Mouse (Mus musculus): Measurements from ENCODE around the gene AC131692.1. TPM values are rescaled to one million over a fixed set of nuclear protein-coding genes. Genes with fewer than 3 reads are reported as not detected.

Gene AC131692.1
- polyA plus RNA-seq, 1 experiment = 0.07 TPM

GRCm38 (mm10) chr19:6116113-6116850, 22.1 kb downstream of the AC131692.1 start:
- Histone ChIP-seq H3K4me3 (peak overlapping the region; percentile 53), H3K79me2 (ENCODE audit: control insufficient read depth, insufficient read depth) (peaks cover 14% of the 10 kb centered on the region), H3ac (ENCODE audit: control insufficient read depth, insufficient read length) (no peak overlapping the region), H3K4me2 (ENCODE audit: low read depth) (peak overlapping the region; percentile 89), H3K36me3 (ENCODE audit: control insufficient read depth, insufficient read depth) (peaks cover 6% of the 10 kb centered on the region), H3K27me3 (ENCODE audit: control insufficient read depth, insufficient read depth, insufficient read length) (no peaks in the 10 kb centered on the region)
- no peak for TF ChIP-seq REST (IDR thresholded peaks at IDR 0.05; ENCODE audit: insufficient read depth, insufficient read length)
- TF ChIP-seq POLR2AphosphoS2 (IDR thresholded peaks at IDR 0.05; ENCODE audit: insufficient read length, low read depth) = no peak
- no peak for TF ChIP-seq MYOD1 (IDR thresholded peaks at IDR 0.05; ENCODE audit: control insufficient read depth in 1 of 3, insufficient read length in 2 of 3, low read depth in 2 of 3)
- TF ChIP-seq POLR2A (IDR thresholded peaks at IDR 0.05; ENCODE audit: insufficient read length, low read depth) = no peak
- TF ChIP-seq E2F4 (IDR thresholded peaks at IDR 0.05; ENCODE audit: insufficient read depth) = no peak
- TF ChIP-seq MAX (IDR thresholded peaks at IDR 0.05; ENCODE audit: low read depth) = no peak
- no peak for TF ChIP-seq TCF3 (IDR thresholded peaks at IDR 0.05; ENCODE audit: insufficient read length, low read depth)
- no peak for TF ChIP-seq CEBPB (IDR thresholded peaks at IDR 0.05; ENCODE audit: insufficient read depth, poor library complexity, severe bottlenecking)
- no peak for TF ChIP-seq SRF (IDR thresholded peaks at IDR 0.05; ENCODE audit: control insufficient read depth, insufficient read length, low read depth)
- TF ChIP-seq MYOG (IDR thresholded peaks at IDR 0.05; ENCODE audit: control insufficient read depth in 1 of 3, insufficient read depth in 1 of 3, insufficient read length in 2 of 3, low read depth in 2 of 3) = no peak
- no peak for TF ChIP-seq USF1 (IDR thresholded peaks at IDR 0.05; ENCODE audit: low read depth)
- no peak for TF ChIP-seq TCF12 (IDR thresholded peaks at IDR 0.05; ENCODE audit: insufficient read depth, poor library complexity, severe bottlenecking)

DNA sequence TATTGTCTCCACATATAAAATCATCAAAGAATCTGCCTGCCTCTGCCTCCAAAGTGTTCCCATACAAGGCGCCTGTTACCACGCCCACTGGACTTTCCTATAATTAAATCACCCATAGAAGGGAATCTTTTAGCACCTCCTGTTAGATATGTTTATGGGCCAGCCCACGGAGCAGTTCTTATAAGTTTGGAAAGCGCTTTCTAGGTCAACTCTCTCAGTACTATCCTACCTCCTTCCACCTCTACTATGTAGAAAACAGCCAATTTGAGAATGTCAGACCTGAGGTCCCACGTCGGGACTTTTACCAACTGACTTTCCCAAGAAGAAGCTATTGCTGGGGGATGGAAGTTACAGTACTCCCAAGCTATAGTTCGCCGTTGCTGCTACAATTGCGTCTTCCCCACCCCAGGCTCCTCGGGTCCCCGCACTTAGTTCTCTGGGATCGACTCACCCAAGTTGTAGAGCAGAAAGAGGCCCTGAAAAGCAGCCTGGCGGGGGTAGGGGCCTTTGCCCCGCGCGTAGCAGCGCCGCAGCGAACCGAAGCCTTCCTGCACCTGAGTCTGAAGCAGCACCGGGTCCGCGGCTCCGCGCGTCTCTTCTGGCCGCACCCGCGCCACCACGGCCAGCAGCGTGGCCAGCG, 23.2 kb downstream of the AC131692.1 start:
- Histone ChIP-seq H3K4me3 (peak overlapping the region; percentile 53), H3K4me2 (ENCODE audit: low read depth) (peak overlapping the region; percentile 89), H3K27me3 (ENCODE audit: control insufficient read depth, insufficient read depth, insufficient read length) (no peaks in the 10 kb centered on the region), H3ac (ENCODE audit: control insufficient read depth, insufficient read length) (peak overlapping the region; percentile 87), H3K79me2 (ENCODE audit: control insufficient read depth, insufficient read depth) (peaks cover 14% of the 10 kb centered on the region), H3K36me3 (ENCODE audit: control insufficient read depth, insufficient read depth) (peaks cover 8% of the 10 kb centered on the region)
- no peak for TF ChIP-seq POLR2AphosphoS2 (IDR thresholded peaks at IDR 0.05; ENCODE audit: insufficient read length, low read depth)
- peak; percentile 16 for TF ChIP-seq REST (IDR thresholded peaks at IDR 0.05; ENCODE audit: insufficient read depth, insufficient read length)
- TF ChIP-seq MAX (IDR thresholded peaks at IDR 0.05; ENCODE audit: low read depth) = no peak
- no peak for TF ChIP-seq TCF3 (IDR thresholded peaks at IDR 0.05; ENCODE audit: insufficient read length, low read depth)

- no peak for TF ChIP-seq USF1 (IDR thresholded peaks at IDR 0.05; ENCODE audit: low read depth)
- TF ChIP-seq TCF3 (IDR thresholded peaks at IDR 0.05; ENCODE audit: insufficient read length, low read depth) = no peak
- TF ChIP-seq MYOG (IDR thresholded peaks at IDR 0.05; ENCODE audit: control insufficient read depth in 1 of 3, insufficient read depth in 1 of 3, insufficient read length in 2 of 3, low read depth in 2 of 3) = peak in 2 of 3 experiments; percentile 15 to 34
- peak; percentile 17 for TF ChIP-seq SRF (IDR thresholded peaks at IDR 0.05; ENCODE audit: control insufficient read depth, insufficient read length, low read depth)
- TF ChIP-seq MYOD1 (IDR thresholded peaks at IDR 0.05; ENCODE audit: control insufficient read depth in 1 of 3, insufficient read length in 2 of 3, low read depth in 2 of 3) = peak in 2 of 3 experiments; percentile 4 to 48
- TF ChIP-seq MAX (IDR thresholded peaks at IDR 0.05; ENCODE audit: low read depth) = no peak
- peak; percentile 76 for TF ChIP-seq POLR2A (IDR thresholded peaks at IDR 0.05; ENCODE audit: insufficient read length, low read depth)
- peak; percentile 81 for TF ChIP-seq POLR2AphosphoS2 (IDR thresholded peaks at IDR 0.05; ENCODE audit: insufficient read length, low read depth)
- TF ChIP-seq REST (IDR thresholded peaks at IDR 0.05; ENCODE audit: insufficient read depth, insufficient read length) = no peak
- TF ChIP-seq CEBPB (IDR thresholded peaks at IDR 0.05; ENCODE audit: insufficient read depth, poor library complexity, severe bottlenecking) = no peak
- TF ChIP-seq E2F4 (IDR thresholded peaks at IDR 0.05; ENCODE audit: insufficient read depth) = peak; percentile 89
Measured at GRCm38 (mm10) chr19:6117986-6118676, 23.9 kb downstream of the AC131692.1 start, which contains the start of gene Sac3d1. Gene Sac3d1, minus strand, starts transcription at chr19:6118650.

DNA sequence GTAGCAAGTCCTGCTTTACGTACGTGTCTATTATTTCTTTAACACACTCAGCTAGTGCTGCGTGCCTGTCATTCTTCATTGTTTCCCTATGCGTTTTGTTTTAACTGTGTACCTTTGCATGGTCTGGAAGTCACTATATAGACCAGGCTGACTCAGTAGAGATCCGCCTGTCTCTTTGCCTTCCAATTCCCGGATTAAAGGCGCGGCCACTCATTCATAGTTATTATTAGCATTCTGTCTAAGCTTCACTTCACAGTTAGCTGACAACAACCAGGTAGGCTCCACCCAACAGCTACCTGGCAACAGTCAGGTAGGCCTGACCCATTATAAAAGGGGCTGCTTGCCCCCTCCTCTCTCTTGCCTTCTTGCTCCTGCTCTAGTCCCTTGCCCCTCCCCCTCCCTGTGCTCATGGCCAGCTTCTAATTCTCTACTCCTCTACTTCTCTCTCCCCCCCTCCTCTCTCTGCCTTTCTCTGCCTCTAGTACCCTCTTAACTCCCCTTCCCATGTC, 24.5 kb downstream of the AC131692.1 start:
- no peak for TF ChIP-seq MYOG (IDR thresholded peaks at IDR 0.05; ENCODE audit: control insufficient read depth in 1 of 3, insufficient read depth in 1 of 3, insufficient read length in 2 of 3, low read depth in 2 of 3)
- no peak for TF ChIP-seq REST (IDR thresholded peaks at IDR 0.05; ENCODE audit: insufficient read depth, insufficient read length)
- TF ChIP-seq POLR2A (IDR thresholded peaks at IDR 0.05; ENCODE audit: insufficient read length, low read depth) = no peak
- no peak for TF ChIP-seq MAX (IDR thresholded peaks at IDR 0.05; ENCODE audit: low read depth)
- TF ChIP-seq USF1 (IDR thresholded peaks at IDR 0.05; ENCODE audit: low read depth) = no peak
- no peak for TF ChIP-seq SRF (IDR thresholded peaks at IDR 0.05; ENCODE audit: control insufficient read depth, insufficient read length, low read depth)
- TF ChIP-seq TCF12 (IDR thresholded peaks at IDR 0.05; ENCODE audit: insufficient read depth, poor library complexity, severe bottlenecking) = no peak
- TF ChIP-seq E2F4 (IDR thresholded peaks at IDR 0.05; ENCODE audit: insufficient read depth) = no peak
- no peak for TF ChIP-seq CEBPB (IDR thresholded peaks at IDR 0.05; ENCODE audit: insufficient read depth, poor library complexity, severe bottlenecking)
- no peak for TF ChIP-seq MYOD1 (IDR thresholded peaks at IDR 0.05; ENCODE audit: control insufficient read depth in 1 of 3, insufficient read length in 2 of 3, low read depth in 2 of 3)
- TF ChIP-seq TCF3 (IDR thresholded peaks at IDR 0.05; ENCODE audit: insufficient read length, low read depth) = no peak
- TF ChIP-seq POLR2AphosphoS2 (IDR thresholded peaks at IDR 0.05; ENCODE audit: insufficient read length, low read depth) = no peak
- Histone ChIP-seq H3K4me3 (peak overlapping the region; percentile 53), H3K4me2 (ENCODE audit: low read depth) (peak overlapping the region; percentile 89), H3ac (ENCODE audit: control insufficient read depth, insufficient read length) (peak overlapping the region; percentile 87), H3K79me2 (ENCODE audit: control insufficient read depth, insufficient read depth) (peaks cover 14% of the 10 kb centered on the region), H3K36me3 (ENCODE audit: control insufficient read depth, insufficient read depth) (peaks cover 11% of the 10 kb centered on the region), H3K27me3 (ENCODE audit: control insufficient read depth, insufficient read depth, insufficient read length) (no peaks in the 10 kb centered on the region)

More at GRCm38 (mm10) chr19:6117986-6118676, 23.9 kb downstream of the AC131692.1 start, which contains the start of gene Sac3d1:
- peak within 1 kb of the TSS; percentile 87 for H3ac ChIP-seq (ENCODE audit: control insufficient read depth, insufficient read length)
- H3K4me3 ChIP-seq = peak within 1 kb of the TSS; percentile 53
- H3K27me3 ChIP-seq (ENCODE audit: control insufficient read depth, insufficient read depth, insufficient read length) = no peaks in the 10 kb centered on the region
- H3K36me3 ChIP-seq (ENCODE audit: control insufficient read depth, insufficient read depth) = peaks cover 11% of the 10 kb centered on the region
- peaks cover 14% of the 10 kb centered on the region for H3K79me2 ChIP-seq (ENCODE audit: control insufficient read depth, insufficient read depth)
- peak within 1 kb of the TSS; percentile 89 for H3K4me2 ChIP-seq (ENCODE audit: low read depth)

All from myocyte (in vitro differentiated cells).